Mouse (Mus musculus) MEL-GATA-1-ER (cell line): ENCODE measurements around the gene Ptprg.

Source experiments
- DNase-seq: peaks from one replicate; pipeline ENCODE4 v3.0.0-alpha.2; 2012; ENCODE audit warnings: low read depth; ENCODE audit errors: extremely low read depth

Ptprg gene

GRCm38 (mm10) chr14:11818054-11818453 lies 264.7 kb downstream of the Ptprg start:
- no peak for DNase-seq

GRCm38 (mm10) chr14:11818721-11819120 lies 265.4 kb downstream of the Ptprg start:
- DNase-seq, result no peak

- no peak for DNase-seq
Measured at GRCm38 (mm10) chr14:11819326-11819725, 266.0 kb downstream of the Ptprg start.

- DNase-seq, result no peak
Measured at GRCm38 (mm10) chr14:11822830-11823700, 269.7 kb downstream of the Ptprg start.

GRCm38 (mm10) chr14:11823701-11824095 lies 270.4 kb downstream of the Ptprg start:
- DNase-seq, result no peak

- DNase-seq, result no peak
Measured at GRCm38 (mm10) chr14:11824915-11825314, 271.6 kb downstream of the Ptprg start.

- no peak for DNase-seq
Measured at GRCm38 (mm10) chr14:11825551-11825950, 272.2 kb downstream of the Ptprg start.

GRCm38 (mm10) chr14:11828086-11828485 lies 274.8 kb downstream of the Ptprg start:
- DNase-seq, result no peak

- DNase-seq, result no peak
Measured at GRCm38 (mm10) chr14:11833678-11834077, 280.3 kb downstream of the Ptprg start.

- no peak for DNase-seq
Measured at GRCm38 (mm10) chr14:11835706-11836445, 282.5 kb downstream of the Ptprg start.

- DNase-seq, result no peak
Measured at GRCm38 (mm10) chr14:11837714-11838113, 284.4 kb downstream of the Ptprg start.

GRCm38 (mm10) chr14:11841621-11842020 lies 288.3 kb downstream of the Ptprg start:
- DNase-seq, result no peak

GRCm38 (mm10) chr14:11852896-11853295 lies 299.6 kb downstream of the Ptprg start:
- no peak for DNase-seq

GRCm38 (mm10) chr14:11855499-11855898 lies 302.2 kb downstream of the Ptprg start:
- no peak for DNase-seq

- DNase-seq, result no peak
Measured at GRCm38 (mm10) chr14:11857928-11858481, 304.7 kb downstream of the Ptprg start.

GRCm38 (mm10) chr14:11863286-11863685 lies 310.0 kb downstream of the Ptprg start:
- DNase-seq, result no peak

GRCm38 (mm10) chr14:11864840-11865239 lies 311.5 kb downstream of the Ptprg start:
- no peak for DNase-seq

GRCm38 (mm10) chr14:11865332-11865731 lies 312.0 kb downstream of the Ptprg start:
- no peak for DNase-seq

- no peak for DNase-seq
Measured at GRCm38 (mm10) chr14:11865872-11866271, 312.5 kb downstream of the Ptprg start.

- DNase-seq, result no peak
Measured at GRCm38 (mm10) chr14:11866416-11866815, 313.1 kb downstream of the Ptprg start.

GRCm38 (mm10) chr14:11868636-11869035 lies 315.3 kb downstream of the Ptprg start:
- DNase-seq, result no peak

GRCm38 (mm10) chr14:11871752-11872344 lies 318.5 kb downstream of the Ptprg start:
- DNase-seq, result no peak
